Mouse (Mus musculus) thymus, postnatal 0 days (tissue): ENCODE measurements around the gene Trmt61a. TPM values are rescaled to one million over a fixed set of nuclear protein-coding genes. Genes with fewer than 3 reads are reported as not detected.
"Not testable (repeated sequence)": the region's sequence is repeated elsewhere in the genome, so short reads cannot be mapped to it uniquely, and the experiment has no call there.

Experiments
- DNase-seq: peaks from one replicate; pipeline ENCODE4 v3.0.0-alpha.2; 2015; ENCODE audit warnings: low spot score
- polyA plus RNA-seq: library from polyadenylated mRNA; unstranded; fragments of >200 nt; fragmentation: Nextera tagmentation; extraction: Ambion mirVana; gene quantifications from 2 replicates; pipeline ENCODE4 v1.2.1, GENCODE M21; 2015

The Trmt61a gene
- polyA plus RNA-seq, 1 experiment from 2014 or later, result 12.0 TPM

DNA sequence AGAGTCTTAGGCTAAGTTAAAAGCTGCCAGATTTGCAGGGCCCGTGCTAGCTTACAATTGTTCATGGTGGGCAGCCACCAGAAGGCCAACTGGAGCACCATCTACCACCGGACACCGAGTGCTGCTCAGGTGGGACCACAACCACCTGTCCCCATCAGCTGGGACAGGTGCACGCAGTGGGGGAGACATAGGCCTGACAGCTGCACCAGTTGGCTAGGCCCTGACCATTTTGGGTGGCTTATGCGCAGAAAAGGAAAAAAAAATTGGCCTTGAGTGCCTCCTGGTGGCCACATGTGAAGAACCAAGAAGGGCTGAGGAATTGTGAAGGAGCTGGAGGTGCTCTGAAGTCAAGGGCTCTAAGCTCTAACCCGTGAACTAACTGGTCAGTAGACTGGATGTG is 18.3 kb downstream of the Trmt61a start:
- peak; percentile 90 for DNase-seq

- DNase-seq, result no peak
Observed at GRCm38 (mm10) chr12:111697708-111698107, 19.8 kb downstream of the Trmt61a start.

GRCm38 (mm10) chr12:111698346-111698913 is 20.5 kb downstream of the Trmt61a start:
- DNase-seq, result no peak

- no peak for DNase-seq
Observed at GRCm38 (mm10) chr12:111699542-111699941, 21.6 kb downstream of the Trmt61a start.

DNA sequence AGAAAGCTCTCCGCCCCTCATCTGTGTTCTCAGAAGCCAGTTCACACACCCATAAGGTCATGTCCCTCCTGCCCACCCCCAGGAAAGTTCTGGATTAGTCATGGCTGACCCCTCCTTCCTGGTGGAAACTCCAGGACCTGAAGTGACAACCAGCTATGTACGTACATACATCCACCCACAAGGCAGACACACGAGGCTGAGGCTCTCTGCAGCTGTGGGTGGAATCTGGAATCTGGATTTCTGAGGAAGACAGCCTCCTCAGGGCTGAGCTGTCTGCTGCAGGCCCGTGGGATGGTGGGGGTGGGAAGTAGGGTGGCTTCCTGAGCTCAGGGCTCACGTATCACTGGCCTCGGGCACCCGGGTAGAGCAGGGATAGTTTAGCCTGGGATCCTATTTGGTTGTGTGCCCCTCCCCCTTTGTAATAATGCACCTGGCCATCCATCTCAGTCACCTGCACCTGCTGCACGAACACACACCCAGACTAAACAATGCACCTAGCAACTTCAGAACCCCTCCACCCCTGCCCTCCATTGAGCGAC is 23.1 kb downstream of the Trmt61a start:
- DNase-seq, result no peak

DNA sequence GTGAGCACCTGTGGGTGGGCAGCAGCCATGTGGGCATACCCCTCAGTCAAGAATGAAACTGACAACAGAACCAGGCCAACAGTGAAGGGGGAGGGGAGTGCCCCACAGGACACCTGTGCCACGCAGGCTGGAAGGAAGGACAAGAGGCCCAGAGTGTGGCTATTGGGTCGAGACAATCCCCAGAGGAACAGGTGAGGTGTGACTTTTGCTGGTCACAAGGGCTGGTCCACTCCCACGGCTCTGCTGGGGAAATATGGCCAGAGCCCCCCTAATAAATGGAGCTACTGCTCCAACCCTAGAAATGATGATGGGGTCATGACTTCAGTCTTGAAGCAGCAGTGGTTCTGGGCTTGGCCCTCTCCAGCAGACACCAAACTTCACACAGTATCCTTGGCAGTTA is 25.4 kb downstream of the Trmt61a start:
- no peak for DNase-seq

DNA sequence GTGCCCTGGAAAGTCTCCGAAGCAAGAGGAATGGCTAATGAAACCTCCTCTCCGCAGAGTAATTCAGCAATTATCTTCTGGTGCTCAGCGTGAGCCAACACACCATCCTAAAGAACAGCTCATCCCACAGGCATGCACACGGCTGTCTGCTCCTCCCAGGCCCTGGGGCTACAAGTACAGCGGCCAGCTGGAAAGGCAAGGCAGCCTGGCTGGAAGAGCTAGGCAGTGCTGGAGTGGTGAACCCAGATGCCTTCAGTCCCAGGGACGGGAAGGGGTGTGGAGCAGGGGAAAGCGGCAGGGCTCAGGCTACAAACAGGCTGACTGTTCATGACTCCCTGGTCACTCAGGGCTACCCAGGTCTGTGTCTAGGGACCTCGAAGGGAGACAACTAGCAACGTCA is 26.7 kb downstream of the Trmt61a start:
- DNase-seq, result no peak

GRCm38 (mm10) chr12:111705186-111705973 is 27.5 kb downstream of the Trmt61a start:
- DNase-seq, result no peak

DNA sequence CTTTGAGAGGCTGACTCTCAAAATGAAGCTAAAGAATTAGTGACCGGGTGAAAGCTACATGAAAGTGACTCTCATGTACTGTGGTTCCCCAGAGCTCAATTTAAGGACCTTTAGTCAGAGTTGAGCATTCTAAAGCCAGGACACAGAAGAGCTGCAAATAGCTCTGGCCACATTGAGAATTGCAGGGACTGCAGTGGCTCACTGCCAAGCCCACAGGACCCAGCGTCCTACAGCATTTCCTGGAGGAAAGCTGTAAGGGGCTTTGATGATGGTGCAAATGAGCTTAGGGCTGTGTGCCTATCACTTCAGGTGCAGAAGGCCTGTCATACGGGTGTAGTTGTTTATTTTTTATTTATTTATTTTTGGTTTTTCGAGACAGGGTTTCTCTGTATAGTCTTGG is 30.3 kb downstream of the Trmt61a start:
- DNase-seq, result no peak

DNA sequence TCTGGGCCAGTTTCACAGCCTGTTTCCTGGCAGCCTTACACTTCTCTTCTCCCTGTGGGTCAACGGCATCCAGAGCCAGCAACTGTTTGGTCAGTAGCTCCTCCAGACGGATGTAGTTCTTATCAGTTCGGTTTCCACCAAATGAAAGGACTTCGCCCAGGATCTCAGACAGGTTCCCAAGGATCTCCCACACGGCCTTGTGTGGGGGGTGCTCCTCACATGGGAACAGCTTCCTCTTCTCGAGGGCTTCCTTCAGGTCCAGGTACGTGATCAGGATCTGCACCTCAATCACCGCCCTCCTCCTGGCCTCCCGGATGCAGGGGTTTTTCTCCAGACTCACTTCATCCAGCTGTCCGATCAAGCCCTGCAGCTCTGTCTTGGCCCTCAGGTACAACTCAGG is 32.2 kb downstream of the Trmt61a start:
- DNase-seq, result no peak

- no peak for DNase-seq
Observed at GRCm38 (mm10) chr12:111712476-111712875, 34.6 kb downstream of the Trmt61a start.

GRCm38 (mm10) chr12:111713004-111713651 is 35.2 kb downstream of the Trmt61a start, which contains the start of the genes Bag5 and Apopt1:
Gene Bag5, minus strand, starts transcription at chr12:111713257.
Gene Apopt1, plus strand, starts transcription at chr12:111713261.
- peak; percentile 98 for DNase-seq

DNA sequence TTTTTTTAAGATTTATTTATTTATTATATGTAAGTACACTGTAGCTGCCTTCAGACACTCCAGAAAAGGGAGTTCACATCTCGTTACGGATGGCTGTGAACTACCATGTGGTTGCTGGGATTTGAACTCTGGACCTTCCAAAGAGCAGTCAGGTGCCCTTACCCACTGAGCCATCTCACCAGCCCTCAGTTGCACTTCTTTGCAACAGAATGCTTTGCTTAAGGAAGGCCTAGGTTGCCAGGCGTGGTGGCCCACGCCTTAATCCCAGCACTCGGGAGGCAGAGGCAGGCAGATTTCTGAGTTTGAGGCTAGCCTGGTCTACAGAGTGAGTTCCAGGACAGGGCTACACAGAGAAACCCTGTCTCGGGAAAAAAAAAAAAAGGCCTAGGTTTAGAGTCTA is 36.0 kb downstream of the Trmt61a start:
- not testable (repeated sequence) for DNase-seq

GRCm38 (mm10) chr12:111716505-111716904 is 38.6 kb downstream of the Trmt61a start:
- no peak for DNase-seq

DNA sequence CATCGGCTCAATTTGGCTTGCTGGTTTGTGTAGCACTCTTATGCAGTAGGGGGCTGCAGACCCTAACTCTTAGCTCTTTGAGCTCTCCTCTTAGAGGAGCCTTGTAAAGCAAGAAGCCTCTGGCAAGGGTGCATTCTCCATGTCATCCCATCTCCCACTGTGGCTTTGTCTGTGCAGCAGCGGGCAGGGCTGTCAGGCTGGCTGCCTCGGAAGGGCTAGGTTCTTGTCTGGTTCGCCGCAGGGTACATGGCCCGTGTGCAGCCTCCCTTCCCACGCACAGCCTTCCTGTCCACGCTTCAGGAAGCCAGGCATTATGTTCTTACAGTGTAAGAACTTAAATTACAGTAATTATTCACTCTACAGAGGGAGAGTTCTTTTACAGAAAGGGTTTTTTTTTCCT is 40.8 kb downstream of the Trmt61a start:
- DNase-seq, result no peak

DNA sequence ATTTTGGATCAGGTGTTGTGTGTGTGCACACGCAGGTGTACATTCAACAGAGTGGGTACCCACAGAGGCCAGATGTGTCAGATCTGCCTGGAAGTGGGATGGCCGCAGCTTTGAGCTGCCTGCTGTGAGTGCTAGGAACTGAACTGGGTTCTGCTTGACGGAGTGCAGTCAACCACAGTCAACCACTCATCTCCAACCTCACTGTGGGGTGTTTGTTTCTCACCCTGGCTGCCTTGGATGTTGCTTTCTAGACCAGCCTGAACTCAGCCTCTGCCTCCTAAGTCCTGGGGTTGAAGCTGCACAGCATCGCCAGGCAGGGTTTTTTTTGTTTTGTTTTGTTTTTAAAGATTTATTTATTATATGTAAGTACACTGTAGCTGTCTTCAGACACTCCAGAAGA is 42.3 kb downstream of the Trmt61a start:
- DNase-seq, result no peak

DNA sequence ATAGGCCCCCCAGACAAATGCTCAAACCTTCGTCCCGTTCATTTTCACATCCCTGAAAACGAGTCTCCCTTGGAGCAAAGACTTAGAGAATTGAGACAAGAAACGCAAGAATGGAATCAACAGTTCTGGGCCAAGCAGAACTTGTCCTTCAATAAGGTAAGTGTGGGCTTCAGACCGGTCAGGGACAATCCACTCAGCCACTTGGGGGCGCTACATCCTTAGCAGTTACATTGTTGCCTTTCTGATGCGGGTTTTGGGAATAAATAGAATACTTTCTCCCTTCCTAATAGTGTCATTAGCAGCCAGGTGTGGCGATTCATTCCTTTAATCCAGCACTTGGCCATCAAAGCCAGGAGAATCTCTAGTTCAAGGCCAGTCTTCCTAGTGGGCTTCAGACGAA is 44.7 kb downstream of the Trmt61a start:
- no peak for DNase-seq

GRCm38 (mm10) chr12:111724638-111725337 is 46.9 kb downstream of the Trmt61a start:
- DNase-seq, result no peak

- DNase-seq, result no peak
Observed at GRCm38 (mm10) chr12:111725338-111726121, 47.6 kb downstream of the Trmt61a start.

- no peak for DNase-seq
Observed at GRCm38 (mm10) chr12:111726122-111726463, 48.2 kb downstream of the Trmt61a start.

DNA sequence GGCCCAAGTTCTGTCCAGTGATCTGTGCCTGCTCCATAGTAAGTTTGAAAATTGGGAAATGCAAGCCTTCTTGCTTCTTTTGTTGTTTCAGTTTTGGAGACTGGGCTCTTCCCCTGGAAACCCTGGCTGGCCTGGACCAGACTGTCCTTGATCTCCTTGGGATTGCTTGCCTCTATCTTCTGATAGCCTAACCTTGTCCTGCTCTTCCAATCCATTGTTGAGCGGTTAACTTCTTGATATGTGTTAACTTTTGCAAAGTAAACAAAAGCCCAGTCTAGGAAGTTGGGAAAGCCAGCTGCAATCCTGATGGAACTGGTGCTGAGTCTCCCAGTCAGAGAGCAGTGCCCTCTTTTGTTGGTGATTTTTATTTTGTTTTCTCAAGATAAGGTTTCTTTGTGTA is 50.1 kb downstream of the Trmt61a start:
- DNase-seq, result no peak
